Mouse (Mus musculus) bone marrow macrophage, adult 2 months (primary cell): ENCODE measurements around the gene Tmprss13. TPM values are rescaled to one million over a fixed set of nuclear protein-coding genes. Genes with fewer than 3 reads are reported as not detected.

ENCODE experiments used
- H3K27ac ChIP-seq: 2 replicates; pipeline ENCODE4 v1.5.1; 2012; ENCODE audit warnings: low read depth, low read length; ENCODE audit not compliant: insufficient read depth
- H3K4me1 ChIP-seq: 2 replicates; pipeline ENCODE4 v1.6.1; 2012; ENCODE audit warnings: low read length; ENCODE audit not compliant: control insufficient read depth, insufficient read depth
- H3K4me3 ChIP-seq: 2 replicates; pipeline ENCODE4 v1.5.1; 2012; ENCODE audit warnings: mild to moderate bottlenecking, low read length, moderate library complexity; ENCODE audit not compliant: insufficient read depth
- CTCF ChIP-seq: IDR thresholded peaks from 2 replicates; pipeline ENCODE4 v1.5.1; 2012; ENCODE audit warnings: low read depth, mild to moderate bottlenecking, low read length, moderate library complexity
- POLR2A ChIP-seq: IDR thresholded peaks from 2 replicates; pipeline ENCODE4 v1.6.1; 2012; ENCODE audit warnings: mild to moderate bottlenecking, low read depth, low read length, borderline replicate concordance
- polyA plus RNA-seq: library from polyadenylated mRNA; stranded (reverse); fragments of >200 nt; gene quantifications from 2 replicates; pipeline ENCODE4 v1.2.4, GENCODE M21; 2012; ENCODE audit not compliant: missing spikeins, insufficient read depth, insufficient read length

The Tmprss13 gene
- polyA plus RNA-seq, 1 experiment = not detected

- H3K4me1 ChIP-seq = no peaks in the 10 kb centered on the region
- no peak overlapping the region for H3K27ac ChIP-seq
- no peak overlapping the region for H3K4me3 ChIP-seq
- TF ChIP-seq CTCF = no peak
Measured at GRCm38 (mm10) chr9:45395218-45395617, 76.3 kb downstream of the Tmprss13 start.

GRCm38 (mm10) chr9:45395796-45396195, 76.9 kb downstream of the Tmprss13 start:
- no peak overlapping the region for H3K27ac ChIP-seq
- TF ChIP-seq POLR2A (no peak), CTCF (no peak)
- no peaks in the 10 kb centered on the region for H3K4me1 ChIP-seq
- no peak overlapping the region for H3K4me3 ChIP-seq

Other genes starting within 250 kb of the Tmprss13 start
- 12.1 and 16.3 TPM in 2 replicates for gene Jaml, start 239.9 kb upstream of the Tmprss13 start, polyA plus RNA-seq
- 0.23 TPM in 1 of 2 replicates, not detected in the other for gene Scn2b, start 201.3 kb upstream of the Tmprss13 start, polyA plus RNA-seq
- 0.11 TPM in 1 of 2 replicates, not detected in the other for gene Scn4b, start 180.7 kb upstream of the Tmprss13 start, polyA plus RNA-seq
- gene BC049352, start 137.1 kb upstream of the Tmprss13 start, polyA plus RNA-seq = 2.6 and 3.7 TPM in 2 replicates
- gene Tmprss4, start 115.0 kb upstream of the Tmprss13 start, polyA plus RNA-seq = 2.0 and 2.2 TPM in 2 replicates
- 195 and 197 TPM in 2 replicates for gene Il10ra, start 50.0 kb upstream of the Tmprss13 start, polyA plus RNA-seq
- not detected in 2 replicates for gene Fxyd6, start 51.1 kb downstream of the Tmprss13 start, polyA plus RNA-seq
- gene Fxyd2, start 80.6 kb downstream of the Tmprss13 start, polyA plus RNA-seq = 225 and 245 TPM in 2 replicates
- not detected in 2 replicates for gene Dscaml1, start 107.5 kb downstream of the Tmprss13 start, polyA plus RNA-seq